Mouse (Mus musculus): Measurements from ENCODE around the gene Zswim5. TPM values are rescaled to one million over a fixed set of nuclear protein-coding genes. Genes with fewer than 3 reads are reported as not detected.

Zswim5 gene
- total RNA-seq, 2 experiments from 2014 or later = 0.12 to 0.15 TPM

DNA sequence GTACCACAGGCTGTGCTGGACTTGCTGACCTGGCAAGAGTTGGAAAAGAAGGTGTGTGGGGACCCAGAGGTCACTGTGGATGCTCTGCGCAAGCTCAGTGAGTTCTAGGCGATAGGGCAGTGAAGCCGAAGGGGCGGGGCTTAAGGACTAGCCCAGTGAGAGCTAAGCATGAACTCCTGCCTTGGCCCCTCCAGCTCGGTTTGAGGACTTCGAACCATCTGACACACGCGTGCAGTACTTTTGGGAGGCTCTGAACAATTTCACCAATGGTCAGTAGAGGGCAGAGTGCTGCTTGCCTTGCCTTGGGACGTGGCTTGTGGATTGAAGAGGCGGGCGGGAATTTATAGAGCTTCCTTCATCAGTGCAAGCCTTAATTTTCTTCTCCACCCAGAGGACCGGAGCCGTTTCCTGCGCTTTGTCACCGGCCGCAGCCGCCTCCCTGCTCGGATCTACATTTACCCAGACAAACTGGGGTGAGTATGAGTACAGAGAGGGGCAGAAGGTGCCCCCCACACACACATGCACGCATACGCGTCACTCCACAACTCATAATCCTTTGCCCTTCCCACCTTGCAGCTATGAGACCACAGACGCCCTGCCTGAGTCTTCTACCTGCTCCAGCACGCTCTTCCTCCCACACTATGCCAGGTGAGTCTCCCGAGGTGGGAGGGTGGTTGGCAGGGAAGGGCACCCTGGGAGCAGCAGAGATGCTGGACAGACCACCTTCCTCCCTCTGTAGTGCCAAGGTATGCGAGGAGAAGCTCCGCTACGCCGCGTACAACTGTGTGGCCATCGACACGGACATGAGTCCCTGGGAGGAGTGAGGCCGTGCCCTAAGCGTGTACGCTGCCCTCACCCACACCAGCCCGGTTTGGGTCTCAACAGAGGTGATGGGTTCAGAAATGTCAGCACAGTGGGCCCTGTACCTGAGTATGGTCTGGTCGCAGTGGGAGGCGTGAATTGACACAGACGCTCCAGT lies 125.7 kb downstream of the Zswim5 start:
- peak; percentile 94 for ATAC-seq (replicated peaks; ENCODE audit: poor library complexity)

DNA sequence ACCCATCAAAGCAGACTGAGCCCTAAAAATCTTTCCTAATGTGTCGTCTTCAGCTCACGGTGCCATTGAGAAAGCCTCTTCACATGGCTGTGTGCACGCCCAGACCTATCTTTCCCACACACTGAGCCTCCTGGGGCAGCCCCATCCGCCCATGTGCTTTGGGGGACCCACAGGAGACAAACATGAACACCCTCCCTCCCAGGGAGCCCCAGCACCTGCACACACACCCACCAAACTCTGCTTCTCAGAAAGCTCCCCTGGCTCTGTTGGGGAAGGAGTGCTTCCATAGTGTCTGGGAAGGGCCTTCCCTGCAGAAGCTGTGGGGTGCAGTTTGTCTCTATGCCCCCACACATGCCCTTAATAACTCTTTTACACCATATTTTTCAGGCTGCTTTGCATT lies 127.5 kb downstream of the Zswim5 start:
- no peak for ATAC-seq (replicated peaks; ENCODE audit: poor library complexity)

DNA sequence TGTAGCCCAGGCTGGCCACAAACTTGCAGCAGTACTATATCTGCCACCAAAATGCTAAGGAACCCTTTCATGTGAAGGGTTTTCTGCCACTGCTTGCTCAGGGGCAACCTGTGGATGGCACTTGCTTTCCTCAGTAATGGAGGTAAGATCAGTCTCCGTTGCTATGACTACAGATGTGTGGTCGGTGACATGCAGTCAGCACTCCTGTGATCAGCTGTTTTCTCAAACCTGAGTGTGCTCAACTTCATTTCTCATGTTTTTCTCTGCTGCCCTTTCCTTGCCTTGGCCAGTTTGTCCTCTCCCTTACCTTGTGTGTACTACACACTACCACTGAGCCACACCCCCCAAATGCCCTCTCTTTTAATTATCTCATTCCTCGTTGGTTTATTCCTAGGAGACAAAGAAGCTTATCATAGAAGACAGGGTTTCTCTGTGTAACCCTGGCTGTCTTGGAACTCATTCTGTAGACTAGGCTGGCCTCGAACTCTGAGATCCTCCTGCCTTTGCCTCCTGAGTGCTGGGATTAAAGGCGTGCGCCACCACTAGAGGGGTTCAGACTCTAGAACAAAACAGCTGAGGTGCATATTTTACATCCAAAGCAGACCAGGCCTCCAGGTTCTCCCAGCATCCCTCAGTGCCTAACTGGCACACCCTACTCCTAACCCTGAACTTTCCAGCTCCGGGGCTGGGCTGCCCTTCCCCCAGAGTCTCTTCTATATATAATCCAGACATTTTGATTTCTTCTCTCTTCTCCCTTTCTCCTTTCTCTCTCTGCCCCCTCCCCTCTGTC lies 128.6 kb downstream of the Zswim5 start:
- ATAC-seq (replicated peaks; ENCODE audit: poor library complexity) = no peak

DNA sequence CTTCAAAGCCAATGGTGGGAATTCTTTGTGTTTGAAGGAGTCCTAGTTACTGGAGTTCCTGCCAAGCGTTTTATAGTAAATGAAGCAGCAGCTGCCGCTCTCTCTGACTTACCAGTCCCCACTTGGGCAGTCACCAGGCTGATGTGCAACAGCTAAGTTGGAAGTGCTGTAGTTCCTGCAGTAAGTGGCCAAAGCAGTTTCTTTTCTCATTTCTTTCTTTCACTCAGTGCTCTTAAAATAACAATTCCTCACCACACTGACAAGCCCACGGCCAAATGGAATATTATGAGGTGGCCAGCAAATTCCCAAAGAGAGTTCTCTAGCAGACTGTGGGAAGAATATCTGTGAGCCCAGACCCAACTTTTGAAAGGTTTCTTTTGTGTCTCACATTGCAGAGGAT lies 129.9 kb downstream of the Zswim5 start:
- no peak for ATAC-seq (replicated peaks; ENCODE audit: poor library complexity)

DNA sequence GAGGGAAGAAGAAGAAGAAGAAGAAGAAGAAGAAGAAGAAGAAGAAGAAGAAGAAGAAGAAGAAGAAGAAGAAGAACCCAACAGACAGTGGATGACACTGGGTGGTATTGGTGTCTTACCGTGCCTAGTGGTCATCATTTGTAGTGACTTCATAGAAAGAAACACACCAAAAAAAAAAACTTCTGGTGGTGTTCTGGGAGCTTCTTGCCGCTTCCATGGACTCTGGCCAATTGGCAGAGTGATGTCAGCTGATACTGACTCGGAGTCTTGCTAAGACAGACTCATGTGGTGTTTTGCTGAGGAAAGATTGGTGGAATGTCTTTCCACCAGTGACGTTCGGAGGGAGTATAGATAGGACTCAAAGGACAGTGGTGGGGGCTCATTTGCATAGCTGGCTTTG lies 133.1 kb downstream of the Zswim5 start:
- ATAC-seq (replicated peaks; ENCODE audit: poor library complexity) = no peak

DNA sequence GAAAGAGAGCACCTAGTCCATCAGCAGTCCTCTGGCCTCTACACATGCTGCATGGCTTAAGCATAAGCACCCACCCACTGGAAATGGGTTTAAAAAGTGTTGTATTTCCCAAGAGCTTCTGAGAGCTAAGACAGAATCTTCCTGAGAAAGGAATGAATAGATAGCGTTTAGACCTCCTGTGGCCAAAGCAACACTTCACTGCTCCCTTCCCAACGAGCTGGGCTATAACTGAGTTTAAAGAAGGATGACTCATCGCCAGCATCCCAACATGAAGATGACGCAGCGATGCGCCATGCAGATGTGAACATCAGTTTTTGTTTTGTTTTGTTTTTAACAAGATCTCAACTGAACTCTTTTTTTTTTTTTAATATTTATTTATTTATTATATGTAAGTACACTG lies 136.4 kb downstream of the Zswim5 start:
- no peak for ATAC-seq (replicated peaks; ENCODE audit: poor library complexity)

DNA sequence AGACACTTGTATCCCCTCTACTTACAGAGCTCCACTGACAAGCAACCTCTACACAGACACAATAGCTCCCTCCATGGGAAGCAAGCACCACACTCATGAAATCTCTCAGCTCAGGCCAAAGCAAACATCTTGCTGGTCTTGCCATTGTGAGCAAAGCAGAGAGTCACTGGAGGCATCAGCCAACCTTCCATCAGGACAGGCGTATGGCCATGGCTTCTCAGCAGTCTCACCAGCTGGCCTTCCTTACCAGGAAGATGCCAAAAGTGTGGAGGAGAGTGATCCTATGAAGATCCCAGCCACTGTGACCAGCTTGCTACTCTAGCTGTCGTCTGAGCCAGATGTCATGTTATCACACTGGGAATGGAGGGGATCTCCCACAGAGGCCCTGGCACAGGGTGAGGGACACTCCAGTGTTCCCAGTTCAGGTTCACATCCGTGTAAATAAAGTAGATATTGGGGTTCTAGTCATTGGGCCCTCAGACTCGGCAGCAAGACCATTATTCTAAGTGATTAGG lies 137.8 kb downstream of the Zswim5 start:
- no peak for ATAC-seq (replicated peaks; ENCODE audit: poor library complexity)

DNA sequence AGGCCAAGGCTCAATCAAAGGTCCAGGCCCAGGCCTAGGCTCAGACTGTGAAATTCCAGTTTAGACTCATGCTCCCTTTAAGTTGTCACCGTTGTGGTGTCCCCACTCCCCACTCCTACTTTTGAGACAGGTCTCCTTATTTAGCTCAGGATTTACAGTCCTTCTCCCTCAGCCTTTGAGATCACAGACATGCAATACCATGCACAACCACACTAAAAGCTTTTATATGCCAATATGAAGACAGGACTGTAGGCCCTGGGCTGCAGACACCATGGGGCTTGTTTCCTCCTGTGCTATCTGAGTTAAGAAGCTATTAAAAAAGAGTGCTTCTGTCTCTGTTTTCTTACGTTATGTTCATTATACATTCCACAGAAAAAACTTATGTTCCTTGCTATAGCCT lies 140.6 kb downstream of the Zswim5 start:
- 0 out of 2 replicates have a peak, but pooled peaks have one; percentile 35 for ATAC-seq (replicated peaks; ENCODE audit: poor library complexity)

DNA sequence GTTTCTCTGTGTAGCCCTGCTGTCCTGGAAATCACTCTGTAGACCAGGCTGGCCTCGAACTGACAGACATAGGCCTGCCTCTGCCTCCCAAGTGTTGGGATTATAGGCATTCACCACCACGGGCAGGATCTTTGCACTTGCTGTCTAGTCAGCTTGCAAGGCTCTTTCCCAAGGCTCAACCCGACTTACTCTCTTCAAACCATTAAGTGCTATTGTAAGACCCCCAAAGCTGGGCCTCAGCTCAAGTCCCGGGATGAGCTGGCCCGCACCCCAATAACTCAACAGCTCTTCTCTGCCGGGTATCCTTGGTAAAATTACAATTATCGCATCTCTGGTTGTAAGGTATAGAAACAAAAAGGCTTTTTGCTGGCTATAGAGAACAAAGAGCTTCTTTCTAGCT lies 141.2 kb downstream of the Zswim5 start:
- ATAC-seq (replicated peaks; ENCODE audit: poor library complexity) = no peak

DNA sequence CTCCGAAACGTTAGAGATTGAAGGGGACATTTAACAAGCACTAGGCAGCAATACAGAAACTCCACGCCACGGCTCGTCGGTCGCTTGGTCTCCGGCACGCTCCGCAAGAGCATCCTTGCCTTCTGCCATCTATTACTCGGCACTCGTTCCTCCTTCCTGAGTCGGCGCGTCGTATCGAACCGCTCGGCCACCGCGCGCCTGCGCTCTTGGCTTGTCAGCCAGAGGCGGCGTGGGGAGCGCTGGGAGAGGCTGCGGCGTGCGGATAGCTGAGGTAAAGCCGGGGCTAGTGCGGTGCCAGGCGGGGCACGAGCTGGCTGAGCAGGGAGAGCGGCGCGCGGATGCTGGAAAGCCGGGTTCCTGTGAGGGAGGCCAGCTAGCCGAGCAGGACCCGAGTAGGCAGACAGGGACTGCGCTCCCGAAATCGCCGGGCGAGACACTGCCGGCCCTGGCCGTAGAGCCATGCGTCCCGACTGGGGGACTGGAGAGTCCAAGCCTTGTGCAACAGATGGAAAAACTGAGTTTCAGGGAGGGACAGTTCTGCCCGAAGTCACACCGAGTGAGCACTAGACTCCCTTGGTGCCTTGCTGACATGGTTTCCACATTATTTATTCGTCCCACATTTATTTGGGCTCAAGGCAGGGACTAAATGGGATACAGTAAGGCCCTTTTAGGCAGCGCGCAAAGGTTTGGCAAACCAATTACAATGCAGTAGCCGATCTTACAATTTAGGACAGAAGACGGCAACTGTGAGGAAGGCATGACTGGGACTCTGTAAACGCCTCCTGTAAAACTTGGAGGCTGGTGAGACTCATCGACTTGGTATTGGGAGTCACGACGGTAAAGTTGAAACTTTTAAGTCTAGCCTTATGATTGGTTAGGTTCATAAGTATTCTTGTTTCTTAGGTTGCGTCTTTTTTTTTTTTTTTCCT lies 142.3 kb downstream of the Zswim5 start, which contains the start of gene Eif2b3:
Gene Eif2b3, plus strand, starts transcription at position 197 of the 929 bp plus-strand sequence.
- ATAC-seq (replicated peaks; ENCODE audit: poor library complexity) = peak; percentile 100

DNA sequence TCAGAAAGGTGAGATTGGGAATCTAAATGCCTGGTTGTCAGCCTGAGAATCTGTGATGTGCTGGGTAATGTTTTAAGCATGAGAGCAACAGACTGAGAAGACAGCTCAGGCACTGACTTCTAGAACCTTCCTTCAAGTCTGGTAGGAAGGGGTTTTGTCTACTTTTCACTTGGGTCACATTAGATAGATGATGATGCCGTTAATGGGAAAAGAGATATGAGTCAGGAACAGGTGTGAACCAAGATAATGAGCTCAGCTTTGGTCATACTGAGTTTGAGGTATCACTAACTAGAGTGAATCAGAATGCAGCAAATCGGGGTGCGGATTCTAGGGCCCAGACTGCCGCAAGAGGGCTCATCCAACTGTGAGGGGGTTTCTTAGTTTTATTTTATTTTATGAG lies 146.3 kb downstream of the Zswim5 start:
- no peak for ATAC-seq (replicated peaks; ENCODE audit: poor library complexity)

DNA sequence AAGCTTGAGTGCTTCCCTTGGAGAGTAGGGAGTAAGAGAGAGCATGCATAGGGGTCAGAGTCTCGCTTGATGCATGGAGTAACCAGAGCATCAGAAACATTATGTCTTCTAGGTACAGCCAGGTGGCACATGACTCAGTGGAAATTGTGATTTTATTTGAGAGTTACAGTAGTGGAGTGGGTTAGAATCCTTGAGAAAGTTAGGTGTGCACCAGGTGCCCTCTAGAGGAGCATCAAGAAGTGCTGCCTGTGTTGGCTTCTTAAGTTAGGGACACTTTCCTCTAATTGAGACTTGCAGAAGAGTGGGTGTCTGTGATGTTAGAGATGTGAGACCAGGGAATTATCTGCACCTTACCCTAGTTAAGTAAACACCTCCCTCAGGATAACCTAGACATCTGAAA lies 153.9 kb downstream of the Zswim5 start:
- ATAC-seq (replicated peaks; ENCODE audit: poor library complexity) = 0 out of 2 replicates have a peak, but pooled peaks have one; percentile 26

Other genes starting within 250 kb of the Zswim5 start
- 179 and 194 TPM in 2 replicates for gene Nasp, start 249.4 kb upstream of the Zswim5 start, total RNA-seq (2015)
- 414 and 474 TPM in 2 replicates for gene Nasp, start 249.4 kb upstream of the Zswim5 start, total RNA-seq (2017)
- 370 and 377 TPM in 2 replicates for gene Akr1a1, start 225.7 kb upstream of the Zswim5 start, total RNA-seq (2015)
- 591 and 829 TPM in 2 replicates for gene Akr1a1, start 225.7 kb upstream of the Zswim5 start, total RNA-seq (2017)
- gene Prdx1, start 191.8 kb upstream of the Zswim5 start, total RNA-seq (2015) = 400 and 435 TPM in 2 replicates
- 254 and 304 TPM in 2 replicates for gene Prdx1, start 191.8 kb upstream of the Zswim5 start, total RNA-seq (2017)
- gene Mmachc, start 169.0 kb upstream of the Zswim5 start, total RNA-seq (2015) = 36.9 and 44.9 TPM in 2 replicates
- 19.8 and 23.0 TPM in 2 replicates for gene Mmachc, start 169.0 kb upstream of the Zswim5 start, total RNA-seq (2017)
- 35.5 and 56.1 TPM in 2 replicates for gene Ccdc163, start 168.9 kb upstream of the Zswim5 start, total RNA-seq (2015)
- gene Ccdc163, start 168.9 kb upstream of the Zswim5 start, total RNA-seq (2017) = 12.0 and 17.6 TPM in 2 replicates
- 9.2 and 12.6 TPM in 2 replicates for gene Tesk2, start 156.4 kb upstream of the Zswim5 start, total RNA-seq (2015)
- 6.7 and 7.1 TPM in 2 replicates for gene Tesk2, start 156.4 kb upstream of the Zswim5 start, total RNA-seq (2017)
- gene Toe1, start 69.7 kb upstream of the Zswim5 start, total RNA-seq (2015) = 17.4 and 18.2 TPM in 2 replicates
- 33.9 and 42.0 TPM in 2 replicates for gene Toe1, start 69.7 kb upstream of the Zswim5 start, total RNA-seq (2017)
- 10.7 and 13.3 TPM in 2 replicates for gene Mutyh, start 69.7 kb upstream of the Zswim5 start, total RNA-seq (2015)
- 5.2 and 8.4 TPM in 2 replicates for gene Mutyh, start 69.7 kb upstream of the Zswim5 start, total RNA-seq (2017)
- gene Hpdl, start 55.7 kb upstream of the Zswim5 start, total RNA-seq (2015) = 0.10 TPM in 1 of 2 replicates, not detected in the other
- 0.27 TPM in 1 of 2 replicates, not detected in the other for gene Hpdl, start 55.7 kb upstream of the Zswim5 start, total RNA-seq (2017)
- gene Urod, start 117.0 kb downstream of the Zswim5 start, total RNA-seq (2015) = 47.4 and 80.4 TPM in 2 replicates
- 49.4 and 50.7 TPM in 2 replicates for gene Urod, start 117.0 kb downstream of the Zswim5 start, total RNA-seq (2017)
- 4.2 and 5.2 TPM in 2 replicates for gene Hectd3, start 117.9 kb downstream of the Zswim5 start, total RNA-seq (2015)
- 12.2 and 13.6 TPM in 2 replicates for gene Hectd3, start 117.9 kb downstream of the Zswim5 start, total RNA-seq (2017)
- gene Eif2b3, start 142.0 kb downstream of the Zswim5 start, total RNA-seq (2015) = 31.6 and 32.9 TPM in 2 replicates
- gene Eif2b3, start 142.0 kb downstream of the Zswim5 start, total RNA-seq (2017) = 30.9 and 44.8 TPM in 2 replicates
- gene Ptch2, start 218.7 kb downstream of the Zswim5 start, total RNA-seq (2015) = 0.30 and 1.3 TPM in 2 replicates
- gene Ptch2, start 218.7 kb downstream of the Zswim5 start, total RNA-seq (2017) = 0.08 and 0.57 TPM in 2 replicates
- 9.1 and 10.2 TPM in 2 replicates for gene Btbd19, start 248.3 kb downstream of the Zswim5 start, total RNA-seq (2015)
- gene Btbd19, start 248.3 kb downstream of the Zswim5 start, total RNA-seq (2017) = 6.4 and 8.9 TPM in 2 replicates
- gene Tctex1d4, start 249.4 kb downstream of the Zswim5 start, total RNA-seq (2015) = not detected in 2 replicates
- gene Tctex1d4, start 249.4 kb downstream of the Zswim5 start, total RNA-seq (2017) = not detected in 2 replicates